ENCODE assay signal across 23 mouse cellular contexts in genomic region chr7:36958255-36958654, GRCm38 (mm10).
DNase-seq lines count a peak whose midpoint lies in the region; ATAC-seq lines count a peak whose summit lies in the region.
"Had no signal": no experiment of that assay in that cellular context is flagged by ENCODE, and none has a peak within 500 bp of the region (broad histone marks: within the 10 kb centered on the region; RNA-seq: fewer than 3 reads in every experiment).

No protein-coding gene starts in this region.

- intact Hi-C loops in gastrocnemius, postnatal 36 days (cut with DNase I): no loop called here

- H3K4me3 ChIP-seq in heart, embryonic 15.5 days: no peak overlapping the region
- no peak overlapping the region for H3K4me3 ChIP-seq in kidney, embryonic 15.5 days (replicated peaks)
- no peak overlapping the region for H3K4me3 ChIP-seq in hindbrain, embryonic 12.5 days
- H3K4me3 ChIP-seq: forebrain, embryonic 13.5 days; hindbrain, embryonic 13.5 days; left cerebral cortex, adult 2 months; limb, embryonic 10.5 days; megakaryocyte, embryonic 14.5 days; neural tube, embryonic 15.5 days; stomach, embryonic 15.5 days had no signal

- no peaks in the 10 kb centered on the region for H3K27me3 ChIP-seq in heart, embryonic 15.5 days
- H3K27me3 ChIP-seq in kidney, embryonic 15.5 days: no peaks in the 10 kb centered on the region
- no peaks in the 10 kb centered on the region for H3K27me3 ChIP-seq in hindbrain, embryonic 12.5 days
- H3K27me3 ChIP-seq: forebrain, embryonic 13.5 days; hindbrain, embryonic 13.5 days; megakaryocyte, embryonic 14.5 days; stomach, embryonic 15.5 days had no signal

- H3K9ac ChIP-seq in heart, embryonic 15.5 days: no peak overlapping the region
- H3K9ac ChIP-seq in kidney, embryonic 15.5 days: no peak overlapping the region
- H3K9ac ChIP-seq in hindbrain, embryonic 12.5 days: no peak overlapping the region
- H3K9ac ChIP-seq: forebrain, embryonic 13.5 days; hindbrain, embryonic 13.5 days; neural tube, embryonic 15.5 days; stomach, embryonic 15.5 days had no signal

- peak; percentile 85 for ATAC-seq in heart, embryonic 15.5 days (replicated peaks; ENCODE audit: insufficient number of reproducible peaks, insufficient read depth, low FRiP score, low read depth)
- no peak for ATAC-seq in kidney, embryonic 15.5 days (replicated peaks; ENCODE audit: low FRiP score)
- no peak for ATAC-seq in hindbrain, embryonic 12.5 days (ENCODE audit: low FRiP score)
- ATAC-seq: forebrain, embryonic 13.5 days; inflammation-experienced regulatory T-cells, adult 6 months had no signal

- H3K36me3 ChIP-seq in heart, embryonic 15.5 days: no peaks in the 10 kb centered on the region
- no peaks in the 10 kb centered on the region for H3K36me3 ChIP-seq in kidney, embryonic 15.5 days
- no peaks in the 10 kb centered on the region for H3K36me3 ChIP-seq in hindbrain, embryonic 12.5 days
- H3K36me3 ChIP-seq: hindbrain, embryonic 13.5 days; limb, embryonic 10.5 days; neural tube, embryonic 15.5 days; stomach, embryonic 15.5 days had no signal

- H3K4me2 ChIP-seq in heart, embryonic 15.5 days: no peak overlapping the region
- H3K4me2 ChIP-seq in kidney, embryonic 15.5 days: no peak overlapping the region
- no peak overlapping the region for H3K4me2 ChIP-seq in hindbrain, embryonic 12.5 days (replicated peaks)
- H3K4me2 ChIP-seq: forebrain, embryonic 13.5 days; hindbrain, embryonic 13.5 days; liver, embryonic 11.5 days; neural tube, embryonic 15.5 days; stomach, embryonic 15.5 days had no signal

- H3K4me1 ChIP-seq in heart, embryonic 15.5 days (replicated peaks): peaks cover 5% of the 10 kb centered on the region
- no peaks in the 10 kb centered on the region for H3K4me1 ChIP-seq in kidney, embryonic 15.5 days
- no peaks in the 10 kb centered on the region for H3K4me1 ChIP-seq in hindbrain, embryonic 12.5 days
- H3K4me1 ChIP-seq: forebrain, embryonic 13.5 days; hindbrain, embryonic 13.5 days; limb, embryonic 10.5 days; megakaryocyte, embryonic 14.5 days; neural tube, embryonic 15.5 days; stomach, embryonic 15.5 days had no signal

- WGBS in heart, embryonic 15.5 days: 31% methylated on average over 8 of the region's 8 CpGs
- 69% methylated on average over 8 of the region's 8 CpGs for WGBS in kidney, embryonic 15.5 days
- 83% methylated on average over 8 of the region's 8 CpGs for WGBS in hindbrain, embryonic 12.5 days

- H3K9me3 ChIP-seq in heart, embryonic 15.5 days (replicated peaks): no peaks in the 10 kb centered on the region
- no peaks in the 10 kb centered on the region for H3K9me3 ChIP-seq in kidney, embryonic 15.5 days (replicated peaks)
- H3K9me3 ChIP-seq in hindbrain, embryonic 12.5 days (replicated peaks): peaks cover 8% of the 10 kb centered on the region; the same call in 1 of the 2 replicates
- H3K9me3 ChIP-seq: hindbrain, embryonic 13.5 days; limb, embryonic 10.5 days; stomach, embryonic 15.5 days had no signal

- DNase-seq in gastrocnemius, postnatal 25 days: peak; percentile 46
- no peak for DNase-seq in gastrocnemius, postnatal 36 days
- peak; percentile 47 for DNase-seq in heart, adult 8-10 months (ENCODE audit: low spot score)
- peak; percentile 64 for DNase-seq in skeletal muscle tissue, adult 2 months (ENCODE audit: low read depth, low spot score)
- DNase-seq: cerebellum, adult 9-10 months; kidney, adult 2 months; kidney, postnatal 25 days; lung, adult 18-20 months; lung, postnatal 14 days; midbrain, embryonic 14.5 days; thymus, adult 2 months had no signal

- peak overlapping the region; percentile 81 for H3K27ac ChIP-seq in heart, embryonic 15.5 days
- no peak overlapping the region for H3K27ac ChIP-seq in kidney, embryonic 15.5 days
- no peak overlapping the region for H3K27ac ChIP-seq in hindbrain, embryonic 12.5 days
- H3K27ac ChIP-seq: forebrain, embryonic 13.5 days; hindbrain, embryonic 13.5 days; left cerebral cortex, adult 2 months; limb, embryonic 10.5 days; neural tube, embryonic 15.5 days; stomach, embryonic 15.5 days had no signal

Comparison
In these comparisons a context has a peak if more than half of its experiments do, and no peak if none do; other contexts are left out.
1. DNase-seq: peak in gastrocnemius, postnatal 25 days (single experiment), heart, adult 8-10 months (single experiment) and skeletal muscle tissue, adult 2 months (single experiment); none in gastrocnemius, postnatal 36 days (0 of 2).